Mouse (Mus musculus): ENCODE measurements around the gene Rcor3.

DNA sequence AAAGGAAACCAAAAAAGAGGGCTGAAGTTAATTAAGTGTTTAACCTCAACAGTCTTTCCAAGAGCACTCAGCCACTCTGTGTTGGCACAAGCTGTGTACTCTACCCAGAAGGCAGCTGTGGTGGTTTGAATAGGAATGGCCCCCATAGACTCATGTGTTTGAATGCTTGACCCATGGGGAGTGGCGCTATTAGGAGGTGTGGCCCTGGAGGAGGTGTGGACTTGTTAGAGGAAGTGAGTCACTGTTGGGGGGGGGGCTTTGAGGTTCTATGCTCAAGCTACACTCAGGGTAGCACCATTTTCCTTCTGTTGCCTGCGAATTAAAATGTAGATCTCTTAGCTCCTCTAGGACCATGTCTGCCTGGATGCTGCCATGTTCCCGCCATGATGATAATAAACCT is 70.9 kb downstream of the Rcor3 start:
- TF ChIP-seq POLR2A (IDR thresholded peaks at IDR 0.05; ENCODE audit: low read depth, low read length) (no peak), CTCF (conservative IDR thresholded peaks at IDR 0.05 in 1 of 2, IDR thresholded peaks at IDR 0.05 in 1 of 2; ENCODE audit: low read depth in 2 of 2, low read length in 2 of 2) (no peak), ZKSCAN1 (IDR thresholded peaks at IDR 0.05; ENCODE audit: borderline replicate concordance, low read depth, low read length) (no peak), MAFK (IDR thresholded peaks at IDR 0.05; ENCODE audit: insufficient replicate concordance, low read length) (no peak), EP300 (IDR thresholded peaks at IDR 0.05; ENCODE audit: low read length) (no peak), USF1 (IDR thresholded peaks at IDR 0.05; ENCODE audit: low read depth, low read length) (no peak)

Measured in CH12.LX (cell line).